Mouse (Mus musculus) heart, embryonic 13.5 days (tissue): ENCODE data around the gene Car2. TPM values are rescaled to one million over a fixed set of nuclear protein-coding genes. Genes with fewer than 3 reads are reported as not detected.

Experiments used
- ATAC-seq: fragments of 200-750 bp; cut with Nextera tagmentation; 2 replicates; pipeline ENCODE4 v1.8.0; 2017; ENCODE audit warnings: moderate TSS enrichment; ENCODE audit not compliant: insufficient number of reproducible peaks, low FRiP score, low TSS enrichment; ENCODE audit errors: extremely low read depth
- H3K27ac ChIP-seq: fragments of 300-500 bp; sonication (generic); replicated peaks from 2 replicates; pipeline ENCODE4 v1.5.1; 2015; ENCODE audit warnings: moderate library complexity, mild to moderate bottlenecking, inconsistent platforms
- H3K27me3 ChIP-seq: fragments of 300-500 bp; sonication (generic); replicated peaks from 2 replicates; pipeline ENCODE4 v1.6.1; 2015; ENCODE audit warnings: mild to moderate bottlenecking, inconsistent platforms
- H3K36me3 ChIP-seq: fragments of 300-500 bp; sonication (generic); 2 replicates; pipeline ENCODE4 v1.6.1; 2015; ENCODE audit warnings: mild to moderate bottlenecking, inconsistent platforms
- H3K4me1 ChIP-seq: fragments of 300-500 bp; sonication (generic); 2 replicates; pipeline ENCODE4 v1.6.1; 2015; ENCODE audit warnings: inconsistent platforms
- H3K4me2 ChIP-seq: fragments of 300-500 bp; sonication (generic); 2 replicates; pipeline ENCODE4 v1.6.1; 2015; ENCODE audit warnings: inconsistent platforms, mild to moderate bottlenecking, moderate library complexity
- H3K4me3 ChIP-seq: fragments of 300-500 bp; sonication (generic); 2 replicates; pipeline ENCODE4 v1.5.1; 2015; ENCODE audit warnings: moderate library complexity, mild to moderate bottlenecking, inconsistent platforms
- H3K9ac ChIP-seq: fragments of 300-500 bp; sonication (generic); 2 replicates; pipeline ENCODE4 v1.6.1; 2015; ENCODE audit warnings: inconsistent platforms, mild to moderate bottlenecking, moderate library complexity
- H3K9me3 ChIP-seq: fragments of 300-500 bp; sonication (generic); 2 replicates; pipeline ENCODE4 v1.6.1; 2016; ENCODE audit warnings: inconsistent platforms
- WGBS: fragments of 180-500 bp; shearing (Covaris S2); methylation state at CpG from one replicate; pipeline ENCODE4 v1.1.7; 2015; ENCODE audit warnings: mixed read lengths; 5-methylcytosine and 5-hydroxymethylcytosine counted together
- polyA plus RNA-seq: library from polyadenylated mRNA; unstranded; fragments of >200 nt; fragmentation: Nextera tagmentation; extraction: Ambion mirVana; gene quantifications from 2 replicates; pipeline ENCODE4 v1.2.1, GENCODE M21; 2015

The Car2 gene
- polyA plus RNA-seq, 1 experiment from 2014 or later, result 130 TPM

GRCm38 (mm10) chr3:14897770-14898169 is 11.7 kb downstream of the Car2 start:
- WGBS, result 63% methylated on average over 6 of the region's 6 CpGs
- Histone ChIP-seq H3K4me2 (no peak overlapping the region), H3K9ac (no peak overlapping the region), H3K9me3 (no peaks in the 10 kb centered on the region), H3K27me3 (no peaks in the 10 kb centered on the region), H3K4me3 (no peak overlapping the region), H3K4me1 (no peaks in the 10 kb centered on the region), H3K36me3 (peaks cover 43% of the 10 kb centered on the region), H3K27ac (no peak overlapping the region)
- no peak for ATAC-seq

- Histone ChIP-seq H3K27me3 (no peaks in the 10 kb centered on the region), H3K4me3 (no peak overlapping the region), H3K4me2 (no peak overlapping the region), H3K9ac (no peak overlapping the region), H3K27ac (no peak overlapping the region), H3K4me1 (0 out of 2 replicates have a peak, but pooled peaks cover 3% of the 10 kb centered on the region), H3K9me3 (no peaks in the 10 kb centered on the region), H3K36me3 (peaks cover 39% of the 10 kb centered on the region)
- 85% methylated on average over 3 of the region's 3 CpGs for WGBS
- no peak for ATAC-seq
Measured at GRCm38 (mm10) chr3:14903380-14903779, 17.3 kb downstream of the Car2 start.

- ATAC-seq, result no peak
- no peak overlapping the region for H3K4me2 ChIP-seq
- H3K36me3 ChIP-seq, result peaks cover 31% of the 10 kb centered on the region
- H3K4me1 ChIP-seq, result 0 out of 2 replicates have a peak, but pooled peaks cover 3% of the 10 kb centered on the region
- WGBS, result 59% methylated on average over 3 of the region's 3 CpGs
- no peak overlapping the region for H3K4me3 ChIP-seq
- no peaks in the 10 kb centered on the region for H3K9me3 ChIP-seq
- H3K27ac ChIP-seq, result no peak overlapping the region
- H3K27me3 ChIP-seq, result no peaks in the 10 kb centered on the region
- H3K9ac ChIP-seq, result no peak overlapping the region
Measured at GRCm38 (mm10) chr3:14904165-14904564, 18.1 kb downstream of the Car2 start.

DNA sequence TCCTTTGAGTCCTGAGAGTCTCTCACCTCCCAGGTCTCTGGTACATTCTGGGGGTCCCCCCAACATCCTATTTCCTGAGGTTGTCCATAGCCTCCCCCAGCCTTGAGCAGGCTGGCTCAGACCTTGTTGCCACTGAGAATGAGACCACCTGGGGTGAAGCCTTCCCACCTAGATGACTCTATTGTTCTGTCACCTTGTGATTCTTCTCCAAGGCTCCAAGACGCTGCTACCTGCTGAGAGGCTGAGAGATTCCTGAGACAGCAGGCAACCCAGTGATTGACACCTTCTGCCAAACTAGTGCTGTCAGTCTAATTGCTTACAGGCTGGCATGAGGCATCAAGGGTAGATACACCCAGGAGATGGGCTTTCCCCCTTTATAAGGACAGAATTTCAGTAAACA is 21.2 kb downstream of the Car2 start:
- Histone ChIP-seq H3K27me3 (no peaks in the 10 kb centered on the region), H3K9me3 (no peaks in the 10 kb centered on the region), H3K9ac (no peak overlapping the region), H3K36me3 (peaks cover 6% of the 10 kb centered on the region), H3K4me1 (0 out of 2 replicates have a peak, but pooled peaks cover 3% of the 10 kb centered on the region), H3K4me3 (no peak overlapping the region), H3K4me2 (no peak overlapping the region), H3K27ac (no peak overlapping the region)
- WGBS, result 32% methylated on average over 1 of the region's 1 CpGs
- no peak for ATAC-seq

DNA sequence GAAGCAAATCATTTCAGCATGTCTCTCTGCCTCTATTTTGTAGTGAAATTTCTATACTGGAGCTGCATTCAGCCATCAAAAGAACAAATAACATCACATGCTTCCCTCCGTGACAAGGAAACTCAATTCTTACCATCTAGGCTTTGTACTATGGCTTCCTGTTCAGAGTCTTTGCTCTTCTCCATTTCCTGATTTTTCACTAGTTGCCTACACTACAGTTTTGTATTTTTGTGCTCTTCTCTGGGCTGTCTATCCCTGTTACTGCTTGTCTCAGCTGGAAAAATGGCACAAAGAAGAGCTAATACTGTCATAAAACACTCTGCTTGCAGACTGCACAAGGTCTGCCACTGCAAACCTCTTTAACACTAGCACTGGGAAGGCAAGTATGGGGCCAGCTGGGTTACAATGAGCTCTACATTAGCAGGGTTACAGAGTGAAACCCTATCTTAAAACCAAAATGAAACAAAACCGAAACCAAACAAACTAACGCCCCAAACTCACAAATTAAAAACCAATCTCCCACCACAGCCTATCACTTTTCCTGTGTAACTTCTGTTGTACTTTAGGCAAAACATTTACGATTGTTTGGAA is 26.0 kb downstream of the Car2 start:
- Histone ChIP-seq H3K9ac (no peak overlapping the region), H3K36me3 (no peaks in the 10 kb centered on the region), H3K27ac (no peak overlapping the region), H3K4me2 (no peak overlapping the region), H3K4me3 (no peak overlapping the region), H3K9me3 (no peaks in the 10 kb centered on the region), H3K27me3 (no peaks in the 10 kb centered on the region), H3K4me1 (no peaks in the 10 kb centered on the region)
- ATAC-seq, result no peak
- WGBS, result 84% methylated on average over 4 of the region's 4 CpGs

DNA sequence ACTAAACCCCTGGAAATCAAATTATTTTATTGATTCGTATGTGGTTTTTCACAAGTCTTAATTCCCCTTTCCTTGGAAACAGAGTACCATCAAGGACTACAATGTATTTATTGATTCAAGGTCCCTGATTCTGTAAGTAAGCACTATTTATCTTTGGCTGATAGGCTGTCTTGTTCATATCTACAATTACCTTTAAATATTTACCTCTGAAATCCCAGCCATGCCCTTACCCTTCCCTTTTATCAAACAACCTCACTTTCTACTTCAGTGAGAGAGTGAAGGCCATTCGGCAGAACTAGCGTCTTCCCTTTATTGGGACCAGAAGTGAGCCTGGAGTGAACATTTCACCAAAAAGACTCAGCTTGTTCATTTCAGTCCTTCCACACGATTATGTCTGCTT is 27.7 kb downstream of the Car2 start:
- H3K27me3 ChIP-seq, result no peaks in the 10 kb centered on the region
- ATAC-seq, result no peak
- H3K36me3 ChIP-seq, result no peaks in the 10 kb centered on the region
- no peak overlapping the region for H3K27ac ChIP-seq
- no peak overlapping the region for H3K4me2 ChIP-seq
- 77% methylated on average over 4 of the region's 4 CpGs for WGBS
- no peak overlapping the region for H3K9ac ChIP-seq
- H3K9me3 ChIP-seq, result no peaks in the 10 kb centered on the region
- H3K4me3 ChIP-seq, result no peak overlapping the region
- no peaks in the 10 kb centered on the region for H3K4me1 ChIP-seq

GRCm38 (mm10) chr3:14915355-14915754 is 29.3 kb downstream of the Car2 start:
- Histone ChIP-seq H3K4me1 (no peaks in the 10 kb centered on the region), H3K27me3 (no peaks in the 10 kb centered on the region), H3K9ac (no peak overlapping the region), H3K27ac (no peak overlapping the region), H3K4me2 (no peak overlapping the region), H3K4me3 (no peak overlapping the region), H3K36me3 (no peaks in the 10 kb centered on the region), H3K9me3 (no peaks in the 10 kb centered on the region)
- 81% methylated on average over 2 of the region's 2 CpGs for WGBS
- no peak for ATAC-seq

DNA sequence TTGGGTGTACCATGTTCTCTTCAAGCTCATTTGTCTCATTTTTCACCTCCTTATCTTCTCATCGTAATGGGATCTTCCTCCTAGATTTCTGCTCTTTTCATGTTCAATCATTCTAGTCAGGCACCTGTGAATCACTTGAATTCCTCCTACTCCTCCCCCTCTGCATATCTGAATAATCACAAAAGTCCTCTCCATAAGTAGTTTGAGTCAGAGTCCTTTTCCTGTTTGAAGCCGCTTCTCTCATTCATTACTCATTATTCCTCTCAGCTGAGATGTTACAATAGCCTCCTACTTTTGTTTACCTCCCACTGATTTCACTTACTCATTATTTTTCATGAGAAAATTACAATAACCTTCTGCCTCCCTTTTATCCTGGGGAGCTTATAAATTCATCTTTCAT is 31.2 kb downstream of the Car2 start:
- no peak overlapping the region for H3K4me3 ChIP-seq
- no peak for ATAC-seq
- no peaks in the 10 kb centered on the region for H3K9me3 ChIP-seq
- no peak overlapping the region for H3K4me2 ChIP-seq
- H3K4me1 ChIP-seq, result no peaks in the 10 kb centered on the region
- no peaks in the 10 kb centered on the region for H3K27me3 ChIP-seq
- no peak overlapping the region for H3K27ac ChIP-seq
- WGBS, result 64% methylated on average over 2 of the region's 2 CpGs
- no peak overlapping the region for H3K9ac ChIP-seq
- no peaks in the 10 kb centered on the region for H3K36me3 ChIP-seq

DNA sequence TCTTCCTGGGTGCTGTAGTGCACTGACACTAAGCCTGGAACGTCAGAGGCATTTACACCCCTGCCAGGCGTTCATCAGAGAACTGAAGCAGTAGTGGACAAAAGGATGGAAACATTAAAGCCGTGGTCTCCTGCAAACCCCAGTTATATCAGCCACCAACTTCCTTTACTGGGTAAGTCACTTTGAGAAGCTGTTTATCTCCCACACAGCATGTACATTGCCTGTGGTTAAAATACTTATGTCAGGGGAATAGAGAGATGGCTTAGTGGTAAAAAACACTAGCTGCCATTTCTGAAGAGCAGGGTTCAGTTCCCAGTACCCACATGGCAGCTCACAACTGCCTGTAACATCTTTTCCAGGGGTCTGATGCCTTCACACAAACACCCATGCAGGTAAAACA is 58.6 kb downstream of the Car2 start:
- Histone ChIP-seq H3K9ac (no peak overlapping the region), H3K27ac (no peak overlapping the region), H3K9me3 (no peaks in the 10 kb centered on the region), H3K4me1 (no peaks in the 10 kb centered on the region), H3K4me2 (no peak overlapping the region), H3K36me3 (no peaks in the 10 kb centered on the region), H3K4me3 (no peak overlapping the region), H3K27me3 (no peaks in the 10 kb centered on the region)
- WGBS, result 59% methylated on average over 3 of the region's 3 CpGs
- ATAC-seq, result no peak

DNA sequence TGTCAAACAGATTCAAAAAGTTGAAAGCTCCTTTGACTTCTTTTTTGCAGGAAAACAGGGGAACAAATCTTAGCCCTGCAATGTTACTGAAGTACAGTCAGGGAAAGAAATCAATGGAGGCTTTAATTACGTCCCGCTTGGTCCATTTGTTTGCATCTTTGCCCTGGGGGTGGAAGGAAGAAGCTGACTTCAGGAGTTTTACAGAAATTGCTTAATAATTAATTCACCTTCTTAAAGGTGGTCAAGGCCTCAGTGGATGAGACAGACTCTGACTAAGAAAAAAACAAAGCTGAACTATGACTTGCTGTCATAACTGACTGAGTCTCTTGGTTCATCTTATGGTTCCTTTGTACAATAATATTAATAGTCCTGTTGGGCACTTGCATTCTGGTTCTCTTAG is 59.6 kb downstream of the Car2 start:
- no peak for ATAC-seq
- WGBS, result 78% methylated on average over 2 of the region's 2 CpGs
- H3K4me3 ChIP-seq, result no peak overlapping the region
- no peak overlapping the region for H3K9ac ChIP-seq
- no peaks in the 10 kb centered on the region for H3K4me1 ChIP-seq
- no peaks in the 10 kb centered on the region for H3K27me3 ChIP-seq
- H3K27ac ChIP-seq, result no peak overlapping the region
- H3K36me3 ChIP-seq, result no peaks in the 10 kb centered on the region
- H3K9me3 ChIP-seq, result no peaks in the 10 kb centered on the region
- no peak overlapping the region for H3K4me2 ChIP-seq

GRCm38 (mm10) chr3:14948067-14948800 is 62.2 kb downstream of the Car2 start:
- Histone ChIP-seq H3K4me3 (no peak overlapping the region), H3K9me3 (no peaks in the 10 kb centered on the region), H3K4me1 (no peaks in the 10 kb centered on the region), H3K27ac (no peak overlapping the region), H3K27me3 (no peaks in the 10 kb centered on the region), H3K36me3 (no peaks in the 10 kb centered on the region), H3K4me2 (no peak overlapping the region), H3K9ac (no peak overlapping the region)
- ATAC-seq, result no peak
- WGBS, result 78% methylated on average over 6 of the region's 6 CpGs

DNA sequence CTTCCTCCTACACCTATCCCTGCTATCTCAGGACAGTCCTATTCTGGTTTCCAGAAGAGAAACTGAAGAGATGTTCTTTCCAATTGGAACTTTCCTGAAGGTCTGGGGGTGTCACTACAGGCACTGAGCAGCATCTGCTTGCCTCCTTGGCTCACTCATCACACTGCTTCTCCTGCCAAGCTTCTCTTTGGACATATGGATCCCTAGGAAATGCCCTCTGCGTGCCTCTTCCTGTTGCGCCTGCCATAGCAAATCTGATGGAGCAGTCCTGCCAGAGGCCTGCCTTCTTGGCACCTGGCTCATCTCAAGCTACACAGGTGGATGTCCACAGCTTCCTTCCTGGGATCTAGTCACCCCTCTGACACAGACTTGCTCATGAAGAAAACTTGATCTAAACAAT is 64.0 kb downstream of the Car2 start:
- Histone ChIP-seq H3K27me3 (no peaks in the 10 kb centered on the region), H3K36me3 (no peaks in the 10 kb centered on the region), H3K9ac (no peak overlapping the region), H3K4me2 (no peak overlapping the region), H3K4me3 (no peak overlapping the region), H3K4me1 (no peaks in the 10 kb centered on the region), H3K9me3 (no peaks in the 10 kb centered on the region), H3K27ac (no peak overlapping the region)
- WGBS, result 76% methylated on average over 2 of the region's 2 CpGs
- ATAC-seq, result no peak
